Mouse (Mus musculus): ENCODE data around the gene Rab3a.

DNA sequence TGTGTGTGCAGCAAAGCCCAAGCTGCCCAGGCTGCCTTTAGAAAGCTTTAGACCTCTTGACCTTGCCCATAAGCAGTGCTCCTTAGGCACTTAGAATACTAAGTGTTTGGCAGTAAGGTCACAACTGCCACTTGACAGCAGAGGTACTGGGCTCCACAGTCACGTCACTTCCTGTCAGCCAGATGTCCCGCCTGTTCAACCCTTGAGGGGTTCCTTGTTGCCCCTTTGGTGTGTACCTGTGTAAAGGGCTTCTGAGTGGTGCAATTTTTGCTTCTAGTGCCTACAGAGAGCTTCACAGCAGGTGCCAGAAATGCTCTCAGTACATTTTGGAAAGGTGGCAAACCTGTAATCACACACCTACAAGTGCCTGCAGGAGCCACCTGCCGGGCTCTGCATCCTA lies 16.3 kb upstream of the Rab3a start:
- no peak for TF ChIP-seq MAFK (IDR thresholded peaks at IDR 0.05; ENCODE audit: insufficient read depth, low read depth, low read length)
- TF ChIP-seq ZC3H11A (IDR thresholded peaks at IDR 0.05; ENCODE audit: borderline replicate concordance, low read depth, low read length), result no peak
- no peak for TF ChIP-seq CHD2 (IDR thresholded peaks at IDR 0.05; ENCODE audit: low read depth, low read length)
